11 mouse cellular contexts compared by ENCODE assay signal in genomic region chr2:158614418-158614955, GRCm38 (mm10). TPM values are rescaled to one million over a fixed set of nuclear protein-coding genes. Genes with fewer than 3 reads are reported as not detected.
DNase-seq lines count a peak whose midpoint lies in the region; ATAC-seq and TF ChIP-seq lines count a peak whose summit lies in the region.
"Had no signal": no experiment of that assay in that cellular context is flagged by ENCODE, and none has a peak within 500 bp of the region (broad histone marks: within the 10 kb centered on the region; RNA-seq: fewer than 3 reads in every experiment).

No protein-coding gene starts in this region.

- no peaks in the 10 kb centered on the region; the same call in 1 of the 2 replicates for H3K27me3 ChIP-seq in testis, adult 2 months (ENCODE audit: control insufficient read depth, insufficient read depth, low read length)
- peaks cover 53% of the 10 kb centered on the region for H3K27me3 ChIP-seq in forebrain, embryonic 16.5 days (replicated peaks; ENCODE audit: control insufficient read depth, insufficient read depth, low read length)
- H3K27me3 ChIP-seq in liver, embryonic 15.5 days: peaks cover 100% of the 10 kb centered on the region

- peak overlapping the region; percentile 1 for H3K4me3 ChIP-seq in testis, adult 2 months (ENCODE audit: control insufficient read depth, low read depth, low read length)
- peak overlapping the region; percentile 59 for H3K4me3 ChIP-seq in forebrain, embryonic 16.5 days (replicated peaks; ENCODE audit: low read length)
- H3K4me3 ChIP-seq in liver, embryonic 15.5 days (replicated peaks): peak overlapping the region; percentile 7; the same call in 1 of the 2 replicates
- no peak overlapping the region for H3K4me3 ChIP-seq in layer of hippocampus, adult 2 months

- H3K9me3 ChIP-seq in forebrain, embryonic 16.5 days (ENCODE audit: control insufficient read depth, low read length): no peaks in the 10 kb centered on the region
- no peaks in the 10 kb centered on the region for H3K9me3 ChIP-seq in liver, embryonic 15.5 days (replicated peaks)

- no peak for DNase-seq in testis, postnatal 14 days (ENCODE audit: low spot score)
- no peak for DNase-seq in cerebellum, adult 9-10 months
- DNase-seq in layer of hippocampus, adult 2 months (ENCODE audit: low spot score in 2 of 2): no peak
- no peak for DNase-seq in cerebellum, postnatal 10 days
- DNase-seq: adrenal gland, postnatal 14 days; lung, adult 2 months had no signal

- no peak overlapping the region for H3K27ac ChIP-seq in testis, adult 2 months (ENCODE audit: control insufficient read depth, insufficient read depth, low read depth, low read length)
- no peak overlapping the region for H3K27ac ChIP-seq in forebrain, embryonic 16.5 days (ENCODE audit: low read length)
- H3K27ac ChIP-seq in liver, embryonic 15.5 days (replicated peaks): no peak overlapping the region
- H3K27ac ChIP-seq in layer of hippocampus, adult 2 months: no peak overlapping the region

- peaks cover 23% of the 10 kb centered on the region for H3K4me1 ChIP-seq in testis, adult 2 months (ENCODE audit: control insufficient read depth, insufficient read depth, low read length)
- H3K4me1 ChIP-seq in forebrain, embryonic 16.5 days (replicated peaks; ENCODE audit: control insufficient read depth, insufficient read depth, low read length): peaks cover 24% of the 10 kb centered on the region
- peaks cover 19% of the 10 kb centered on the region; the same call in 1 of the 2 replicates for H3K4me1 ChIP-seq in liver, embryonic 15.5 days (replicated peaks)

- H3K36me3 ChIP-seq in testis, adult 2 months (ENCODE audit: control insufficient read depth, insufficient read depth, low read length): no peaks in the 10 kb centered on the region
- no peaks in the 10 kb centered on the region for H3K36me3 ChIP-seq in forebrain, embryonic 16.5 days (ENCODE audit: control insufficient read depth, insufficient read depth)
- H3K36me3 ChIP-seq in liver, embryonic 15.5 days (replicated peaks): no peaks in the 10 kb centered on the region

- no peak for ATAC-seq in forebrain, embryonic 16.5 days
- ATAC-seq in liver, embryonic 15.5 days (ENCODE audit: insufficient read depth): no peak

- no peak for TF ChIP-seq CTCF in testis, adult 2 months (IDR thresholded peaks at IDR 0.05; ENCODE audit: control insufficient read depth, insufficient read depth, insufficient replicate concordance, low read depth, low read length)
- no peak for TF ChIP-seq CTCF in layer of hippocampus, adult 2 months (conservative IDR thresholded peaks at IDR 0.05)

- 2% methylated on average over 45 of the region's 47 CpGs for WGBS in forebrain, embryonic 16.5 days
- WGBS in liver, embryonic 15.5 days (ENCODE audit: insufficient replicate concordance): 2% methylated on average over 47 of the region's 47 CpGs

- H3K4me2 ChIP-seq in forebrain, embryonic 16.5 days (ENCODE audit: low read length): peak overlapping the region; percentile 61
- peak overlapping the region; percentile 15 for H3K4me2 ChIP-seq in liver, embryonic 15.5 days

- TF ChIP-seq POLR2A in testis, adult 2 months (IDR thresholded peaks at IDR 0.05; ENCODE audit: control insufficient read depth, low read depth, low read length): no peak

- H3K9ac ChIP-seq in forebrain, embryonic 16.5 days (replicated peaks; ENCODE audit: low read depth, low read length): peak overlapping the region; percentile 79
- H3K9ac ChIP-seq in liver, embryonic 15.5 days: no peak overlapping the region

RNA-seq across cellular contexts. Expression of gene Slc32a1, which starts 3.9 kb away (rescaled TPM):
- 0.04 and 0.14 TPM in 2 replicates for polyA plus RNA-seq in testis, adult 2 months (2012; rRNA removed)
- polyA plus RNA-seq in forebrain, embryonic 16.5 days (2015; fragmentation: Nextera tagmentation; extraction: Ambion mirVana): 5.9 and 7.7 TPM in 2 replicates
- polyA plus RNA-seq in liver, embryonic 15.5 days (2015; fragmentation: Nextera tagmentation; extraction: Ambion mirVana): not detected in 2 replicates
- total RNA-seq in layer of hippocampus, adult 2 months (2021): 10 to 100 TPM; 63.9 to 65.4 TPM
- total RNA-seq: adrenal gland, postnatal 14 days; gastrocnemius, adult 8-10 months had no signal
- polyA plus RNA-seq: lung, adult 2 months; small intestine, adult 2 months had no signal

RNA-seq across cellular contexts. Expression of gene Actr5, which starts 10.2 kb away (rescaled TPM):
- 8.9 and 9.2 TPM in 2 replicates for polyA plus RNA-seq in testis, adult 2 months (2012; rRNA removed)
- 11.3 and 12.3 TPM in 2 replicates for polyA plus RNA-seq in forebrain, embryonic 16.5 days (2015; fragmentation: Nextera tagmentation; extraction: Ambion mirVana)
- polyA plus RNA-seq in liver, embryonic 15.5 days (2015; fragmentation: Nextera tagmentation; extraction: Ambion mirVana): 5.1 and 5.3 TPM in 2 replicates
- total RNA-seq in layer of hippocampus, adult 2 months (2021): 10 to 100 TPM; 11.3 to 12.8 TPM

RNA-seq across cellular contexts. Expression of gene Ppp1r16b, which starts 50.7 kb away (rescaled TPM):
- polyA plus RNA-seq in testis, adult 2 months (2012; rRNA removed): 1.3 and 2.0 TPM in 2 replicates
- 30.3 and 33.3 TPM in 2 replicates for polyA plus RNA-seq in forebrain, embryonic 16.5 days (2015; fragmentation: Nextera tagmentation; extraction: Ambion mirVana)
- 1.2 and 1.6 TPM in 2 replicates for polyA plus RNA-seq in liver, embryonic 15.5 days (2015; fragmentation: Nextera tagmentation; extraction: Ambion mirVana)
- 100 to 1,000 TPM; 147 to 150 TPM for total RNA-seq in layer of hippocampus, adult 2 months (2021)

Comparison
In these comparisons a context has a peak if more than half of its experiments do, and no peak if none do; other contexts are left out.
1. RNA of gene Ppp1r16b, which starts 50.7 kb away (polyA plus RNA-seq): 30.3 to 33.3 TPM in forebrain, embryonic 16.5 days; 1.3 to 2.0 TPM in testis, adult 2 months and 1.2 to 1.6 TPM in liver, embryonic 15.5 days; every median in the first group is over 10 times any median in the second.